Mouse (Mus musculus) gastrocnemius, adult 18-20 months (tissue): ENCODE data around the gene Hist1h3a. TPM values are rescaled to one million over a fixed set of nuclear protein-coding genes. Genes with fewer than 3 reads are reported as not detected.

Source experiments
- microRNA-seq: library from miRNA; unstranded; fragments of <30 nt; microRNA quantifications from one replicate; pipeline ENCODE4 v1.2.0, GENCODE M21; 2021
- total RNA-seq, 2 experiments: library from RNA; stranded (reverse); gene quantifications; 2 replicates each; pipeline ENCODE4 v1.2.3; 2021

Hist1h3a gene
- total RNA-seq, 2 experiments from 2014 or later: 5.1 to 5.3 TPM

Small RNAs within 50 kb of the gene (microRNA-seq; reads per million reads assigned to microRNA genes)
- gene Gm44314: not detected
- not detected for gene Gm44484

Other genes starting within 250 kb of the Hist1h3a start
- gene Hist1h4h, start 231.3 kb downstream of the Hist1h3a start, total RNA-seq: 100 to 1,000 TPM; 149 to 163 TPM
- gene Hist1h2af, start 228.5 kb downstream of the Hist1h3a start, total RNA-seq: 1 to 10 TPM in 1 of 2 experiments, under 1 TPM in 1; 0.73 to 1.9 TPM
- gene Hist1h3g, start 227.0 kb downstream of the Hist1h3a start, total RNA-seq: under 1 TPM; 0.55 to 0.57 TPM
- 1 to 10 TPM; 1.0 to 1.1 TPM for gene Hist1h2bh, start 219.0 kb downstream of the Hist1h3a start, total RNA-seq
- gene Hist1h3f, start 218.3 kb downstream of the Hist1h3a start, total RNA-seq: 1 to 10 TPM; 3.0 to 4.8 TPM
- gene Hist1h4f, start 210.7 kb downstream of the Hist1h3a start, total RNA-seq: 10 to 100 TPM in 1 of 2 experiments, 1 to 10 TPM in 1; 8.3 to 12.3 TPM
- under 1 TPM; 0.83 to 0.89 TPM for gene Hist1h1d, start 209.1 kb downstream of the Hist1h3a start, total RNA-seq
- gene Hist1h3e, start 200.0 kb downstream of the Hist1h3a start, total RNA-seq: 10 to 100 TPM; 11.6 to 12.3 TPM
- gene Hist1h2ae, start 191.2 kb downstream of the Hist1h3a start, total RNA-seq: under 1 TPM; 0.41 to 0.85 TPM
- gene Hist1h2bg, start 191.0 kb downstream of the Hist1h3a start, total RNA-seq: 1 to 10 TPM; 2.2 to 3.7 TPM
- 1 to 10 TPM; 1.3 to 5.3 TPM for gene Hist1h2bf, start 188.2 kb downstream of the Hist1h3a start, total RNA-seq
- 1 to 10 TPM in 1 of 2 experiments, under 1 TPM in 1; 0.80 to 1.7 TPM for gene Hist1h2ad, start 188.0 kb downstream of the Hist1h3a start, total RNA-seq
- 1 to 10 TPM; 3.2 to 3.7 TPM for gene Hist1h3d, start 186.6 kb downstream of the Hist1h3a start, total RNA-seq
- 10 to 100 TPM; 33.6 to 46.4 TPM for gene Hist1h4d, start 180.8 kb downstream of the Hist1h3a start, total RNA-seq
- 10 to 100 TPM; 13.2 to 15.7 TPM for gene Hist1h2be, start 141.3 kb downstream of the Hist1h3a start, total RNA-seq
- 10 to 100 TPM; 31.1 to 41.1 TPM for gene Hist1h1e, start 139.8 kb downstream of the Hist1h3a start, total RNA-seq
- gene Hist1h2ac, start 78.4 kb downstream of the Hist1h3a start, total RNA-seq: 1 to 10 TPM in 1 of 2 experiments, under 1 TPM in 1; 0.68 to 1.3 TPM
- 10 to 100 TPM; 66.4 to 69.8 TPM for gene Hist1h2bc, start 78.2 kb downstream of the Hist1h3a start, total RNA-seq
- not detected for gene Hist1h1t, start 66.6 kb downstream of the Hist1h3a start, total RNA-seq
- gene Hist1h4c, start 63.9 kb downstream of the Hist1h3a start, total RNA-seq: 10 to 100 TPM; 57.1 to 66.2 TPM
- 10 to 100 TPM; 25.6 to 25.7 TPM for gene Hfe, start 51.5 kb downstream of the Hist1h3a start, total RNA-seq
- gene Hist1h1c, start 23.6 kb downstream of the Hist1h3a start, total RNA-seq: 100 to 1,000 TPM; 157 to 219 TPM
- gene Hist1h3c, start 16.8 kb downstream of the Hist1h3a start, total RNA-seq: not detected
- gene Hist1h2bb, start 15.7 kb downstream of the Hist1h3a start, total RNA-seq: 1 to 10 TPM; 1.3 to 1.4 TPM
- gene Hist1h2ab, start 11.3 kb downstream of the Hist1h3a start, total RNA-seq: under 1 TPM in 1 of 2 experiments, not detected in 1; 0.82 TPM
- gene Hist1h3b, start 10.1 kb downstream of the Hist1h3a start, total RNA-seq: 1 to 10 TPM in 1 of 2 experiments, not detected in 1; 1.3 TPM
- gene Hist1h4b, start 5.4 kb downstream of the Hist1h3a start, total RNA-seq: 1 to 10 TPM; 1.6 to 1.9 TPM
- 1 to 10 TPM in 1 of 2 experiments, under 1 TPM in 1; 0.89 to 2.8 TPM for gene Hist1h4a, start 1.2 kb downstream of the Hist1h3a start, total RNA-seq
- under 1 TPM; 0.66 to 0.76 TPM for gene Hist1h1a, start 1.3 kb upstream of the Hist1h3a start, total RNA-seq
- not detected for gene Trim38, start 7.5 kb upstream of the Hist1h3a start, total RNA-seq
- not detected for gene Slc17a2, start 44.6 kb upstream of the Hist1h3a start, total RNA-seq
- under 1 TPM in 1 of 2 experiments, not detected in 1; 0.21 TPM for gene Slc17a3, start 77.0 kb upstream of the Hist1h3a start, total RNA-seq
- not detected for gene Slc17a1, start 105.4 kb upstream of the Hist1h3a start, total RNA-seq
- under 1 TPM in 1 of 2 experiments, not detected in 1; 0.09 TPM for gene Slc17a4, start 152.6 kb upstream of the Hist1h3a start, total RNA-seq
- gene Hist1h2ba, start 171.8 kb upstream of the Hist1h3a start, total RNA-seq: not detected
- not detected for gene Hist1h2aa, start 172.1 kb upstream of the Hist1h3a start, total RNA-seq
- gene Scgn, start 228.8 kb upstream of the Hist1h3a start, total RNA-seq: not detected